Comparison of ENCODE assay signal across 39 mouse cellular contexts in genomic region chr4:155618321-155618720, GRCm38 (mm10). TPM values are rescaled to one million over a fixed set of nuclear protein-coding genes. Genes with fewer than 3 reads are reported as not detected.
DNase-seq lines count a peak whose midpoint lies in the region; ATAC-seq and TF ChIP-seq lines count a peak whose summit lies in the region.
"Had no signal": no experiment of that assay in that cellular context is flagged by ENCODE, and none has a peak within 500 bp of the region (broad histone marks: within the 10 kb centered on the region; RNA-seq: fewer than 3 reads in every experiment).

No protein-coding gene starts in this region.

- no peak overlapping the region for H3K4me2 ChIP-seq in intestine, embryonic 15.5 days (replicated peaks)
- no peak overlapping the region for H3K4me2 ChIP-seq in intestine, postnatal 0 days (replicated peaks; ENCODE audit: low read depth)
- H3K4me2 ChIP-seq in liver, embryonic 14.5 days (ENCODE audit: low read depth), result no peak overlapping the region
- H3K4me2 ChIP-seq: forebrain, embryonic 15.5 days; heart, embryonic 13.5 days; limb, embryonic 13.5 days; midbrain, embryonic 15.5 days; neural tube, embryonic 15.5 days had no signal

- H3K4me3 ChIP-seq in intestine, embryonic 15.5 days (replicated peaks), result no peak overlapping the region
- H3K4me3 ChIP-seq in intestine, postnatal 0 days (ENCODE audit: low read depth, low read length), result no peak overlapping the region
- no peak overlapping the region for H3K4me3 ChIP-seq in liver, embryonic 14.5 days (ENCODE audit: insufficient read depth in 1 of 2, low read depth in 2 of 2, low read length in 2 of 2)
- H3K4me3 ChIP-seq: forebrain, embryonic 10.5 days; forebrain, embryonic 15.5 days; heart, adult 2 months; heart, embryonic 13.5 days; limb, embryonic 13.5 days; midbrain, embryonic 10.5 days; midbrain, embryonic 15.5 days; neural tube, embryonic 15.5 days had no signal

- H3K9ac ChIP-seq in intestine, embryonic 15.5 days, result no peak overlapping the region
- H3K9ac ChIP-seq in intestine, postnatal 0 days (ENCODE audit: low read depth, low read length), result no peak overlapping the region
- H3K9ac ChIP-seq in liver, embryonic 14.5 days (replicated peaks), result no peak overlapping the region
- H3K9ac ChIP-seq: forebrain, embryonic 15.5 days; heart, embryonic 13.5 days; limb, embryonic 13.5 days; midbrain, embryonic 15.5 days; neural tube, embryonic 15.5 days had no signal

- peaks cover 38% of the 10 kb centered on the region for H3K36me3 ChIP-seq in intestine, embryonic 15.5 days
- H3K36me3 ChIP-seq in intestine, postnatal 0 days (ENCODE audit: control insufficient read depth, insufficient read depth), result peaks cover 56% of the 10 kb centered on the region
- peaks cover 53% of the 10 kb centered on the region for H3K36me3 ChIP-seq in liver, embryonic 14.5 days (replicated peaks; ENCODE audit: control insufficient read depth, insufficient read depth, low read depth)

- WGBS in intestine, embryonic 15.5 days, result 92% methylated on average over 5 of the region's 5 CpGs
- WGBS in intestine, postnatal 0 days, result 91% methylated on average over 5 of the region's 5 CpGs
- 49% methylated on average over 5 of the region's 5 CpGs for WGBS in liver, embryonic 14.5 days (ENCODE audit: insufficient replicate concordance)

- TF ChIP-seq CTCF in intestine, postnatal 0 days (IDR thresholded peaks at IDR 0.05; ENCODE audit: low read depth), result no peak
- no peak for TF ChIP-seq CTCF in liver, embryonic 14.5 days (IDR thresholded peaks at IDR 0.05; ENCODE audit: low read depth)

- peak; percentile 14 to 19 for DNase-seq in layer of hippocampus, postnatal 36 days
- no peak for DNase-seq in layer of hippocampus, postnatal 10 days (ENCODE audit: low spot score in 2 of 2)
- DNase-seq in brain, adult 2 months (ENCODE audit: low read depth, low spot score), result peak; percentile 13
- DNase-seq in liver, embryonic 14.5 days (ENCODE audit: low read depth in 3 of 3, low spot score in 3 of 3), result no peak
- DNase-seq in right cerebral cortex, adult 18-20 months, result no peak
- DNase-seq: adrenal gland, adult 8-10 months; cerebellum, adult 9-10 months; cerebellum, postnatal 36 days; heart, adult 2 months; heart, postnatal 10 days; kidney, adult 8-10 months; kidney, postnatal 10 days; lung, adult 2 months; lung, postnatal 10 days; right cerebral cortex, postnatal 4 days; thymus, adult 18-20 months; thymus, postnatal 36 days had no signal

- 0 out of 2 replicates have a peak, but pooled peaks have one; percentile 23 for ATAC-seq in intestine, embryonic 15.5 days
- no peak for ATAC-seq in intestine, postnatal 0 days
- peak; percentile 65 for ATAC-seq in liver, embryonic 14.5 days (ENCODE audit: insufficient read depth)
- no peak for ATAC-seq in frontal cortex, adult (ENCODE audit: low TSS enrichment)
- ATAC-seq: forebrain, embryonic 15.5 days; hindbrain, embryonic 16.5 days; midbrain, embryonic 15.5 days had no signal

- no peak overlapping the region for H3K27ac ChIP-seq in intestine, embryonic 15.5 days
- H3K27ac ChIP-seq in intestine, postnatal 0 days (ENCODE audit: low read depth, low read length), result no peak overlapping the region
- no peak overlapping the region for H3K27ac ChIP-seq in liver, embryonic 14.5 days
- H3K27ac ChIP-seq: forebrain, embryonic 10.5 days; forebrain, embryonic 15.5 days; heart, adult 2 months; heart, embryonic 13.5 days; limb, embryonic 13.5 days; macrophage; midbrain, embryonic 10.5 days; midbrain, embryonic 15.5 days; neural tube, embryonic 15.5 days had no signal

- H3K4me1 ChIP-seq in intestine, embryonic 15.5 days (replicated peaks), result no peaks in the 10 kb centered on the region
- no peaks in the 10 kb centered on the region for H3K4me1 ChIP-seq in intestine, postnatal 0 days (replicated peaks; ENCODE audit: control insufficient read depth, insufficient read depth, low read length)
- peaks cover 0 to 5% of the 10 kb centered on the region in 2 experiments; a peak in 2 of 4 replicates for H3K4me1 ChIP-seq in liver, embryonic 14.5 days (replicated peaks; ENCODE audit: control insufficient read depth in 2 of 2, insufficient read depth in 2 of 2, low read length in 1 of 2)
- H3K4me1 ChIP-seq: midbrain, embryonic 15.5 days had no signal

- H3K9me3 ChIP-seq in intestine, embryonic 15.5 days, result no peaks in the 10 kb centered on the region
- H3K9me3 ChIP-seq in intestine, postnatal 0 days (ENCODE audit: control insufficient read depth), result no peaks in the 10 kb centered on the region
- no peaks in the 10 kb centered on the region for H3K9me3 ChIP-seq in liver, embryonic 14.5 days (ENCODE audit: control insufficient read depth, low read length)
- H3K9me3 ChIP-seq: forebrain, embryonic 10.5 days; forebrain, embryonic 15.5 days; G1E; heart, embryonic 13.5 days; limb, embryonic 13.5 days; midbrain, embryonic 10.5 days; midbrain, embryonic 15.5 days; neural tube, embryonic 15.5 days had no signal

- H3K27me3 ChIP-seq in intestine, embryonic 15.5 days (replicated peaks), result no peaks in the 10 kb centered on the region
- H3K27me3 ChIP-seq in intestine, postnatal 0 days (replicated peaks; ENCODE audit: control insufficient read depth, insufficient read depth, low read length), result no peaks in the 10 kb centered on the region
- no peaks in the 10 kb centered on the region for H3K27me3 ChIP-seq in liver, embryonic 14.5 days (ENCODE audit: control insufficient read depth, insufficient read depth, low read length)
- H3K27me3 ChIP-seq: forebrain, embryonic 15.5 days; heart, embryonic 13.5 days; limb, embryonic 13.5 days; midbrain, embryonic 15.5 days; neural tube, embryonic 15.5 days had no signal

- no peak for TF ChIP-seq EP300 in liver, embryonic 14.5 days (IDR thresholded peaks at IDR 0.05; ENCODE audit: low read depth)

RNA-seq across cellular contexts. Expression of gene Cdk11b, which starts 6.3 kb away (rescaled TPM):
- 50.2 and 53.9 TPM in 2 replicates for polyA plus RNA-seq in intestine, embryonic 15.5 days (2015; fragmentation: Nextera tagmentation; extraction: Ambion mirVana)
- polyA plus RNA-seq in intestine, postnatal 0 days (2015; fragmentation: Nextera tagmentation; extraction: Ambion mirVana), result 60.3 and 73.0 TPM in 2 replicates
- total RNA-seq in layer of hippocampus, postnatal 36 days (2021), result 10 to 100 TPM; 43.6 to 46.8 TPM
- 10 to 100 TPM; 53.5 to 59.7 TPM for total RNA-seq in layer of hippocampus, postnatal 10 days (2021)
- polyA plus RNA-seq in liver, embryonic 14.5 days (2012; rRNA removed), result 12.6 and 21.4 TPM in 2 replicates
- polyA plus RNA-seq in liver, embryonic 14.5 days (2014; fragmentation: Nextera tagmentation; extraction: Ambion mirVana), result 16.3 and 19.4 TPM in 2 replicates

RNA-seq across cellular contexts. Expression of gene Slc35e2, which starts 17.1 kb away (rescaled TPM):
- polyA plus RNA-seq in intestine, embryonic 15.5 days (2015; fragmentation: Nextera tagmentation; extraction: Ambion mirVana), result 7.0 and 7.2 TPM in 2 replicates
- 5.1 and 6.1 TPM in 2 replicates for polyA plus RNA-seq in intestine, postnatal 0 days (2015; fragmentation: Nextera tagmentation; extraction: Ambion mirVana)
- total RNA-seq in layer of hippocampus, postnatal 36 days (2021), result 10 to 100 TPM; 40.1 to 41.0 TPM
- 10 to 100 TPM; 37.9 to 38.6 TPM for total RNA-seq in layer of hippocampus, postnatal 10 days (2021)
- 4.1 and 4.2 TPM in 2 replicates for polyA plus RNA-seq in liver, embryonic 14.5 days (2012; rRNA removed)
- 6.7 and 7.9 TPM in 2 replicates for polyA plus RNA-seq in liver, embryonic 14.5 days (2014; fragmentation: Nextera tagmentation; extraction: Ambion mirVana)

RNA-seq across cellular contexts. Expression of gene Gm10563, which starts 26.9 kb away (rescaled TPM):
- polyA plus RNA-seq in intestine, embryonic 15.5 days (2015; fragmentation: Nextera tagmentation; extraction: Ambion mirVana), result not detected in 2 replicates
- polyA plus RNA-seq in intestine, postnatal 0 days (2015; fragmentation: Nextera tagmentation; extraction: Ambion mirVana), result not detected in 2 replicates
- total RNA-seq in layer of hippocampus, postnatal 36 days (2021), result not detected
- total RNA-seq in layer of hippocampus, postnatal 10 days (2021), result not detected
- polyA plus RNA-seq in liver, embryonic 14.5 days (2012; rRNA removed), result not detected in 2 replicates
- not detected in 2 replicates for polyA plus RNA-seq in liver, embryonic 14.5 days (2014; fragmentation: Nextera tagmentation; extraction: Ambion mirVana)
- total RNA-seq: adrenal gland, adult 8-10 months; adrenal gland, postnatal 4 days; G1E; gastrocnemius, adult 8-10 months; gastrocnemius, postnatal 4 days; heart, adult 2 months; heart, postnatal 10 days; layer of hippocampus, adult 18-20 months; left cerebral cortex, adult 8-10 months; left cerebral cortex, postnatal 36 days had no signal
- polyA plus RNA-seq: embryonic facial prominence, embryonic 11.5 days; forebrain, embryonic 10.5 days; forebrain, embryonic 15.5 days; G1E; heart, adult 2 months; heart, embryonic 13.5 days; hindbrain, embryonic 11.5 days; hindbrain, embryonic 16.5 days; intestine, embryonic 14.5 days; limb, embryonic 13.5 days; lung, adult 2 months; macrophage; midbrain, embryonic 10.5 days; midbrain, embryonic 15.5 days; neural tube, embryonic 15.5 days had no signal

RNA-seq across cellular contexts. Expression of gene Mmp23, which starts 34.9 kb away (rescaled TPM):
- 36.8 and 38.0 TPM in 2 replicates for polyA plus RNA-seq in intestine, embryonic 15.5 days (2015; fragmentation: Nextera tagmentation; extraction: Ambion mirVana)
- polyA plus RNA-seq in intestine, postnatal 0 days (2015; fragmentation: Nextera tagmentation; extraction: Ambion mirVana), result 31.3 and 37.0 TPM in 2 replicates
- 1 to 10 TPM; 3.9 to 6.4 TPM for total RNA-seq in layer of hippocampus, postnatal 36 days (2021)
- total RNA-seq in layer of hippocampus, postnatal 10 days (2021), result 1 to 10 TPM; 2.7 to 4.1 TPM
- polyA plus RNA-seq in liver, embryonic 14.5 days (2012; rRNA removed), result 3.4 and 5.4 TPM in 2 replicates
- polyA plus RNA-seq in liver, embryonic 14.5 days (2014; fragmentation: Nextera tagmentation; extraction: Ambion mirVana), result 2.8 TPM in 2 replicates
- polyA plus RNA-seq: macrophage had no signal

RNA-seq across cellular contexts. Expression of gene Mib2, which starts 50.7 kb away (rescaled TPM):
- polyA plus RNA-seq in intestine, embryonic 15.5 days (2015; fragmentation: Nextera tagmentation; extraction: Ambion mirVana), result 17.8 and 22.6 TPM in 2 replicates
- polyA plus RNA-seq in intestine, postnatal 0 days (2015; fragmentation: Nextera tagmentation; extraction: Ambion mirVana), result 8.2 and 10.5 TPM in 2 replicates
- 100 to 1,000 TPM in 1 of 2 experiments, 10 to 100 TPM in 1; 96.8 to 109 TPM for total RNA-seq in layer of hippocampus, postnatal 36 days (2021)
- total RNA-seq in layer of hippocampus, postnatal 10 days (2021), result 10 to 100 TPM; 89.1 to 96.6 TPM
- polyA plus RNA-seq in liver, embryonic 14.5 days (2012; rRNA removed), result 4.8 and 4.9 TPM in 2 replicates
- polyA plus RNA-seq in liver, embryonic 14.5 days (2014; fragmentation: Nextera tagmentation; extraction: Ambion mirVana), result 1.8 and 1.9 TPM in 2 replicates

Comparison
In these comparisons a context has a peak if more than half of its experiments do, and no peak if none do; other contexts are left out.
1. ATAC-seq: peak in intestine, embryonic 15.5 days (single experiment) and liver, embryonic 14.5 days (single experiment); none in intestine, postnatal 0 days (single experiment) and frontal cortex, adult (single experiment).
2. DNase-seq: peak in layer of hippocampus, postnatal 36 days (2 of 2) and brain, adult 2 months (single experiment); none in layer of hippocampus, postnatal 10 days (0 of 2), liver, embryonic 14.5 days (0 of 3) and right cerebral cortex, adult 18-20 months (single experiment).